Mouse (Mus musculus) heart, postnatal 0 days (tissue): ENCODE data around the gene Ipo9.

Experiments used
- CTCF ChIP-seq: IDR thresholded peaks from 2 replicates; pipeline ENCODE4 v1.5.1; 2016; ENCODE audit warnings: antibody characterized with exemption, control low read depth, low read depth
- EP300 ChIP-seq: IDR thresholded peaks from 2 replicates; pipeline ENCODE4 v1.6.1; 2016; ENCODE audit warnings: antibody characterized with exemption, low read depth

GRCm38 (mm10) chr1:135429901-135430668 lies at the start of gene Ipo9:
- TF ChIP-seq EP300 (0 out of 2 replicates have a peak, but pooled peaks have one; percentile 17), CTCF (peak; percentile 59)
